Mouse (Mus musculus): ENCODE data around the gene Trpm5.

The Trpm5 gene

DNA sequence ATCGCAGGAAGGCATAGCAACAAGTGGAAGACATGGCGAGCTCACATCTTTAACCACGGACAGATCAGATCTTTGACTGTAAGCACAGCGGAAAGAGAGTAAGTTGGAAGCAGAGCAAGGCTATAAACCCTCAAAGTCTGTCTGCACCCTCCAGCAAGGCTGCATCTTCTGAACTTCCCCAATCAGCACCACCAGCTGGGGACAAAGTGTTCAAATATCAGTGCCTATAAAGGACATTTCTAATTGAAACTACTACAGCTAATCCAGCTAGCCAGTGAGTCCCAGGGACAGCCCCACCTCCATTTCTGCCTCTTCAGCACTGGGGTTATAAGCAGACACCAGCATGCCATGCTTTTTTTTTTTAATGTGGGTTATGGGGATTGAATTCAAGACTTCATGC, 57.1 kb downstream of the Trpm5 start:
- no peak for DNase-seq

DNA sequence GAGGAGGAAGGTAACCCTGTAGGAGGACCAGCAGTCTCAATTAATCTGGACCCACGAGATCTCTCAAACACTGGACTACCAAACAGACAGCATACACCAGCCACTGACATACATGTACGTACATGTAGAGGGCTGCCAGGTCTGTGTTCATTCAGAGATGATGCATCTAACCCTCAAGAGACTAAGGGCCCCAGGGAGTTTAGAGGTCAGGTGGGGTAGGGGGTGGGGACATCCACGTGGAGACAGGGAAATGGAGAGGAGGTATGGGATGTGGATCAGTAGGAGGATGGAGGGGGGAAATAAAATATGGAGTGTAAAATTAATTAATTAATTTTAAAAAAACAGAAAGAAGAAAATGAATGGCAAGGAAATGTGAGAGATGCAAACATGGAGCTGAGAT, 57.7 kb downstream of the Trpm5 start:
- DNase-seq, result no peak

DNA sequence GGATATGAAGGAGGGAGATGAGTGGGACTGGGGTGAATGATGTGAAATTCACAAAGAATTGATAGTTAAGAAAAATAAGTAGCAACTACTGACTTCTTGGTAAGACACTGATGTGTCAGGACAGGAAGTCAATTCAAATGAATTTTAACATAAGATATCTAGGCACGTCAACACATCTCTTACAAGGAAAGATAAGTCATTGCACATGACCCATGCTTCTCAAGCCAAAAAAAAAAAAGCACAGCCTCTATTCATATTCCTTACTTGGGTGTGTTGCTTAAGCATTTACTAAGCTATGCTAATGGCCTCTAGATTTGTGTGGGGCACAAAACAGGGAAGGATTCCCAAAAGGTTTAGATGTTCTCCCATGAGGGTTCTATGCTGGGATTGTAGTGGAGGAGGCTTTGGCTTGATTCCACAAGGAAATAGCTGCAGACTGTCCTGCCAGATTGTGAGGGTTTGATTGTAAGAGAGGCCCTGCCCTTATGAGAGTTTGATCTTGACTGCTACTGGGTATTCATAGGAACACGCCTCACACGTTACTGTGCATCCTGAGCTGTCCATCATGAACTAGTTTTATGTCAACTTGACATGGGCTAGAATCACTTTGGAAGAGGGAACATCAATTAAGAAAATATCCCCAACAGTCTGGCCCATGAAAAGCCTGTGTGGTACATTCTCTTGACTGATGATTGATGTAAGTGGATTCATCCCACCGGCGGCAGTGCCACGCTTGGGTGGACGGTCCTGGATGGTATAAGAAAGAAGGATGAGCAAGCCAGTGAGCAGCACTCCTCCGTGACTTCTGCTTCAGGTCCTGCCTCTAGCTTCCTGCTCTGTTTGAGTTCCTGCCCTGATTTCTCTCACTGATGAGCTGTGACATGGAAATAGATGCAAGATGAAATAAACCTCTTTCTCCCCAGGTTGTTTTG, 59.7 kb downstream of the Trpm5 start:
- no peak for DNase-seq

DNA sequence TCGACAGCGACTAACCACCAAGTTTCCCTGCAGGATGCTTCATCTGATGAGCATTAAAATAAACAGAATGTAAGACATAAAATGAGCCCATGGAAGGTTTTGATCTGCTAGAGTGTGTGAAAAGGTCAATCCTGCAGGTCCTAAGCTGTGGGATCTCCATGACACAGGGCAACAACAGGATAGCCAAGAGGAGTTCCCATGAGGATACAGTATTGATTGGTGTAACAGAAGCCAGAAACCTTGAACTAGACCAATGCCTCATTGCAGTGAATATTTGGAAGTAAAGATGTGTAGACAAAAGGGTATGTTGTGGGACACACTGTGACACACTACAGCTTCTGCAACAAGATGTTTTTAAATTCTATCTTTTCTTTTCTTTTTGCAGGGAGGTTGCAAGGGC, 60.3 kb downstream of the Trpm5 start:
- no peak for DNase-seq

- peak; percentile 65 for DNase-seq
Observed at GRCm38 (mm10) chr7:143033581-143033980, 60.9 kb downstream of the Trpm5 start.

DNA sequence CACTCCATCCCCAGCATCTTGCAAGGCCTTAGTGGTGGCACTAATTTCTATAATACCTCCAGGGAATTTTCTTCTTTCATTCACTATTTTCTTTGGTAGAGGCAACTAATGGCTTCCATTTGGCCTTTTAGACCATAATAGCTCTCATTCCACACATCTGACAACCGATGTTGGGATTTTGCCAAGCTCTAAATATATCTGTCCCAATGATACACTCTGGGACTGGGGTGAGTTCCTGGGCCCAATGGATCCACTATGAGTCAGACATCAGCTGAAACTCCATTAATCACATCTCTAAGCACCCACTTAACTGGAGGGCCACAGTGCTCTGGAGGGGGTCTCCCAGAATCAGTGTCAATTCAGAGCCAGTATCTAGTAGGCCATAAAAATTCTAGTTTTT, 62.6 kb downstream of the Trpm5 start:
- no peak for DNase-seq

GRCm38 (mm10) chr7:143027196-143027595, 67.2 kb downstream of the Trpm5 start:
- no peak for DNase-seq

- no peak for DNase-seq
Observed at GRCm38 (mm10) chr7:143025496-143025895, 68.9 kb downstream of the Trpm5 start.

DNA sequence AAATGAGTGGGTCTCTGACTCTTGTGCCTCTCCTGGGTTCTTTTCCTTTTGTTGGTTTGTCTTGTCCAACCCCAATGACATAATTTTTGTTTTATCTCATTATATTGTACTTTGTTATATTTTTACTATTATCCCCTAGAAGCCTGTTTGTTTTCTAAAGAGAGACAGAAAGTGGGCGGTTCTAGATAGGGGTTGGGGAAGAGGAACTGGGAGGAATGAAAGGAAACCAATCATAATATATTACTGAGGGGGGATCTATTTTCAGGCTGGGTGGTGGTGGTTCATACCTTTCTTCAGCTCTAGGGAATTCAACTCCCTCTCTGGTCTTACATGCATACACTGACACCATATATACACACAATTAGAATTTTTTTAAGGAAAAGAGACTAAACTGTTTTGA, 70.1 kb downstream of the Trpm5 start:
- DNase-seq, result no peak

DNA sequence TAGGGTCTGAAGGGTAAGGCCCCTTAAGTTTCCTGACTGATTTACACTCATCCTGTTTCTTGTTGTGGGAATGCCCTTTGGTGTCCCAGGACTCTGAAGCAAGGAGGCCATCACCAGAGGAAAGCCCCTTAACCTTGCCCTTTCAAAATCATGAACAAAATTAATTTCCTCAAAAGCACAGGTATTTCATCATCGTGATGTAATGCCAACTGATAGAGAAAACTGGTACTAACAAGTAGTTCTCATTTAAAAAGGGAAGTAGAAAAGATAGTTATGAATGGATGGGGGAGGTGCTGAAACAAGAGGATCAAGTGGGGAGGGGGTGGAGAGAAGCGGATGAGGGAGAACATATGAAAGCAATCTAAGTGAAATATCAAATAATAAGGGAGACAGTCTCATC, 70.9 kb downstream of the Trpm5 start:
- no peak for DNase-seq

- no peak for DNase-seq
Observed at GRCm38 (mm10) chr7:143021356-143022164, 72.9 kb downstream of the Trpm5 start.

GRCm38 (mm10) chr7:143020764-143021163, 73.7 kb downstream of the Trpm5 start:
- no peak for DNase-seq

GRCm38 (mm10) chr7:143020040-143020439, 74.4 kb downstream of the Trpm5 start:
- no peak for DNase-seq
